Comparison of ENCODE assay signal across 20 mouse cellular contexts in genomic region chr7:100842175-100842574, GRCm38 (mm10). TPM values are rescaled to one million over a fixed set of nuclear protein-coding genes. Genes with fewer than 3 reads are reported as not detected.
DNase-seq lines count a peak whose midpoint lies in the region; ATAC-seq lines count a peak whose summit lies in the region.
"Had no signal": no experiment of that assay in that cellular context is flagged by ENCODE, and none has a peak within 500 bp of the region (broad histone marks: within the 10 kb centered on the region; RNA-seq: fewer than 3 reads in every experiment).

No protein-coding gene starts in this region.

- 92% methylated on average over 5 of the region's 5 CpGs for WGBS in liver, embryonic 15.5 days (ENCODE audit: insufficient replicate concordance)
- WGBS in liver, embryonic 16.5 days (ENCODE audit: insufficient replicate concordance), result 89% methylated on average over 5 of the region's 5 CpGs

- H3K4me2 ChIP-seq in liver, embryonic 15.5 days, result no peak overlapping the region
- H3K4me2 ChIP-seq in liver, embryonic 16.5 days (ENCODE audit: low read depth, low read length), result no peak overlapping the region
- H3K4me2 ChIP-seq: forebrain, embryonic 13.5 days; heart, embryonic 13.5 days; hindbrain, embryonic 13.5 days had no signal

- no peaks in the 10 kb centered on the region for H3K27me3 ChIP-seq in liver, embryonic 15.5 days
- no peaks in the 10 kb centered on the region for H3K27me3 ChIP-seq in liver, embryonic 16.5 days (ENCODE audit: control insufficient read depth, insufficient read depth, low read depth, low read length)
- H3K27me3 ChIP-seq: CH12.LX; forebrain, embryonic 13.5 days; heart, embryonic 13.5 days; hindbrain, embryonic 13.5 days; Patski had no signal

- H3K36me3 ChIP-seq in liver, embryonic 15.5 days (replicated peaks), result peaks cover 33% of the 10 kb centered on the region
- peaks cover 10% of the 10 kb centered on the region for H3K36me3 ChIP-seq in liver, embryonic 16.5 days (ENCODE audit: control insufficient read depth, insufficient read depth)

- peak overlapping the region; percentile 58 for H3K27ac ChIP-seq in liver, embryonic 15.5 days (replicated peaks)
- peak overlapping the region; percentile 49 for H3K27ac ChIP-seq in liver, embryonic 16.5 days (ENCODE audit: low read length)
- H3K27ac ChIP-seq: embryonic facial prominence, embryonic 10.5 days; forebrain, embryonic 13.5 days; heart, embryonic 13.5 days; hindbrain, embryonic 13.5 days had no signal

- H3K9ac ChIP-seq in liver, embryonic 15.5 days, result no peak overlapping the region
- no peak overlapping the region for H3K9ac ChIP-seq in liver, embryonic 16.5 days (ENCODE audit: low read depth, low read length)
- H3K9ac ChIP-seq: forebrain, embryonic 13.5 days; forebrain, postnatal 0 days; heart, embryonic 13.5 days; hindbrain, embryonic 13.5 days had no signal

- H3K9me3 ChIP-seq in liver, embryonic 15.5 days (replicated peaks), result no peaks in the 10 kb centered on the region
- H3K9me3 ChIP-seq in liver, embryonic 16.5 days (replicated peaks; ENCODE audit: control insufficient read depth, low read length), result no peaks in the 10 kb centered on the region
- H3K9me3 ChIP-seq: embryonic facial prominence, embryonic 10.5 days; forebrain, embryonic 13.5 days; heart, embryonic 13.5 days; hindbrain, embryonic 13.5 days had no signal

- peak; percentile 45 for DNase-seq in kidney, adult 11 months
- no peak for DNase-seq in kidney, adult 18-20 months
- DNase-seq in kidney, postnatal 14 days, result peak; percentile 37
- no peak for DNase-seq in kidney, postnatal 4 days
- no peak for DNase-seq in liver
- DNase-seq: adrenal gland, adult 2 months; adrenal gland, postnatal 25 days; cerebellum, adult 18-20 months; cerebellum, postnatal 10 days; forebrain, postnatal 0 days; gastrocnemius, postnatal 14 days; heart, postnatal 10 days had no signal

- H3K4me3 ChIP-seq in liver, embryonic 15.5 days (replicated peaks), result no peak overlapping the region
- no peak overlapping the region for H3K4me3 ChIP-seq in liver, embryonic 16.5 days (ENCODE audit: low read depth, low read length)
- H3K4me3 ChIP-seq: embryonic facial prominence, embryonic 10.5 days; forebrain, embryonic 13.5 days; heart, embryonic 13.5 days; hindbrain, embryonic 13.5 days had no signal

- H3K4me1 ChIP-seq in liver, embryonic 15.5 days (replicated peaks), result peaks cover 86% of the 10 kb centered on the region
- peaks cover 69% of the 10 kb centered on the region for H3K4me1 ChIP-seq in liver, embryonic 16.5 days (ENCODE audit: control insufficient read depth, low read depth, low read length)

- ATAC-seq in liver, embryonic 15.5 days (ENCODE audit: insufficient read depth), result no peak
- ATAC-seq in liver, embryonic 16.5 days (ENCODE audit: low read depth), result no peak
- ATAC-seq: forebrain, embryonic 13.5 days; forebrain, postnatal 0 days; Patski had no signal

RNA-seq across cellular contexts. Expression of gene Relt, which starts 21.1 kb away (rescaled TPM):
- polyA plus RNA-seq in liver, embryonic 15.5 days (2015; fragmentation: Nextera tagmentation; extraction: Ambion mirVana), result 17.4 and 21.4 TPM in 2 replicates
- 15.8 and 16.3 TPM in 2 replicates for polyA plus RNA-seq in liver, embryonic 16.5 days (2015; fragmentation: Nextera tagmentation; extraction: Ambion mirVana)

Comparison
In these comparisons a context has a peak if more than half of its experiments do, and no peak if none do; other contexts are left out.
1. DNase-seq: peak in kidney, adult 11 months (single experiment) and kidney, postnatal 14 days (single experiment); none in kidney, adult 18-20 months (single experiment), kidney, postnatal 4 days (0 of 2) and liver (single experiment).